Mouse (Mus musculus) MEL (cell line): ENCODE measurements around the gene Cd24a. TPM values are rescaled to one million over a fixed set of nuclear protein-coding genes. Genes with fewer than 3 reads are reported as not detected.

Experiments
- DNase-seq: peaks from one replicate; pipeline ENCODE4 v3.0.0; 2011; ENCODE audit warnings: low read depth, low spot score
- H3K27ac ChIP-seq: 2 replicates; pipeline ENCODE4 v1.5.1; 2012; ENCODE audit warnings: low read depth, mild to moderate bottlenecking, control low read depth, low read length, moderate library complexity; ENCODE audit not compliant: control insufficient read depth
- H3K27me3 ChIP-seq, 2 experiments: fragments of 150-350 bp in 1 of 2; sonication (generic) in 1 of 2; 2 replicates each; pipeline ENCODE4 v1.6.1; 2012; ENCODE audit warnings: low read length in 2 of 2, mild to moderate bottlenecking in 2 of 2, improper control_type of control experiment in 1 of 2, moderate library complexity in 1 of 2; ENCODE audit not compliant: insufficient read depth in 2 of 2, control insufficient read depth in 1 of 2
- H3K36me3 ChIP-seq, 2 experiments: 2 replicates each; pipeline ENCODE4 v1.6.1; 2012 to 2014; ENCODE audit warnings: low read length in 2 of 2, improper control_type of control experiment in 1 of 2, inconsistent platforms in 1 of 2, mild to moderate bottlenecking in 1 of 2; ENCODE audit not compliant: insufficient read depth in 2 of 2, control insufficient read depth in 1 of 2
- H3K4me1 ChIP-seq, 2 experiments: fragments of 150-350 bp in 1 of 2; sonication (generic) in 1 of 2; 2 replicates each; pipeline ENCODE4 v1.6.1; 2012; ENCODE audit warnings: low read length in 2 of 2, improper control_type of control experiment in 1 of 2, mild to moderate bottlenecking in 1 of 2; ENCODE audit not compliant: insufficient read depth in 2 of 2, control insufficient read depth in 1 of 2
- H3K4me3 ChIP-seq, 2 experiments: fragments of 150-350 bp in 1 of 2; sonication (generic) in 1 of 2; 2 replicates each; pipeline ENCODE4 v1.5.1; 2012; ENCODE audit warnings: low read depth in 2 of 2, low read length in 2 of 2, mild to moderate bottlenecking in 2 of 2, moderate library complexity in 2 of 2, control low read depth in 1 of 2, improper control_type of control experiment in 1 of 2; ENCODE audit not compliant: control insufficient read depth in 1 of 2, insufficient read depth in 1 of 2
- H3K79me2 ChIP-seq: 2 replicates; pipeline ENCODE4 v1.6.1; 2012; ENCODE audit warnings: mild to moderate bottlenecking, low read length, moderate library complexity; ENCODE audit not compliant: control insufficient read depth, poor library complexity, insufficient read depth
- H3K9ac ChIP-seq: 2 replicates; pipeline ENCODE4 v1.6.1; 2012; ENCODE audit warnings: low read depth, mild to moderate bottlenecking, control low read depth, low read length, moderate library complexity; ENCODE audit not compliant: control insufficient read depth, poor library complexity, severe bottlenecking
- H3K9me3 ChIP-seq: fragments of 150-350 bp; sonication (generic); replicated peaks from 2 replicates; pipeline ENCODE4 v1.6.1; 2012; ENCODE audit warnings: mild to moderate bottlenecking, low read length, improper control_type of control experiment, moderate library complexity; ENCODE audit not compliant: insufficient read depth
- BHLHE40 ChIP-seq: IDR thresholded peaks from 2 replicates; pipeline ENCODE4 v1.6.1; 2012; ENCODE audit warnings: low read depth, mild to moderate bottlenecking, inconsistent platforms, low read length, improper control_type of control experiment, borderline replicate concordance
- CHD1 ChIP-seq: IDR thresholded peaks from 2 replicates; pipeline ENCODE4 v1.6.1; 2012; ENCODE audit warnings: low read depth, mild to moderate bottlenecking, inconsistent platforms, low read length, improper control_type of control experiment
- CHD2 ChIP-seq: IDR thresholded peaks from 2 replicates; pipeline ENCODE4 v1.6.1; 2011; ENCODE audit warnings: low read length, improper control_type of control experiment
- CTCF ChIP-seq, 3 experiments: IDR thresholded peaks in 2 of 3; conservative IDR thresholded peaks in 1 of 3; 2 replicates each; pipeline ENCODE4 v1.5.1; 2011 to 2012; ENCODE audit warnings: low read length in 3 of 3, low read depth in 2 of 3, mild to moderate bottlenecking in 2 of 3, improper control_type of control experiment in 1 of 3, inconsistent platforms in 1 of 3, mixed read lengths in 1 of 3, moderate library complexity in 1 of 3; ENCODE audit not compliant: control insufficient read depth in 1 of 3, insufficient read depth in 1 of 3, poor library complexity in 1 of 3, severe bottlenecking in 1 of 3
- ELF1 ChIP-seq: IDR thresholded peaks from 2 replicates; pipeline ENCODE4 v1.6.1; 2014; ENCODE audit warnings: low read depth, mild to moderate bottlenecking, inconsistent platforms, low read length, improper control_type of control experiment, moderate library complexity
- ETS1 ChIP-seq: IDR thresholded peaks from 2 replicates; pipeline ENCODE4 v1.6.1; 2012; ENCODE audit warnings: low read depth, mild to moderate bottlenecking, inconsistent platforms, low read length, improper control_type of control experiment, moderate library complexity
- GABPA ChIP-seq: IDR thresholded peaks from 2 replicates; pipeline ENCODE4 v1.6.1; 2012; ENCODE audit warnings: low read depth, mild to moderate bottlenecking, inconsistent platforms, low read length, improper control_type of control experiment, moderate library complexity
- GATA1 ChIP-seq: IDR thresholded peaks from 2 replicates; pipeline ENCODE4 v1.6.1; 2011; ENCODE audit warnings: low read depth, low read length, improper control_type of control experiment
- HCFC1 ChIP-seq: IDR thresholded peaks from 2 replicates; pipeline ENCODE4 v1.6.1; 2012; ENCODE audit warnings: low read depth, mild to moderate bottlenecking, inconsistent platforms, low read length, improper control_type of control experiment, moderate library complexity
- JUND ChIP-seq: IDR thresholded peaks from 2 replicates; pipeline ENCODE4 v1.6.1; 2011; ENCODE audit warnings: low read depth, mild to moderate bottlenecking, improper control_type of control experiment, low read length
- KAT2A ChIP-seq: conservative IDR thresholded peaks from 2 replicates; pipeline ENCODE4 v1.6.1; 2012; ENCODE audit warnings: low read depth, low read length, improper control_type of control experiment, inconsistent platforms
- MAX ChIP-seq: IDR thresholded peaks from 2 replicates; pipeline ENCODE4 v1.6.1; 2011; ENCODE audit warnings: low read length, improper control_type of control experiment
- MAZ ChIP-seq: IDR thresholded peaks from 2 replicates; pipeline ENCODE4 v1.6.1; 2012; ENCODE audit warnings: low read depth, mild to moderate bottlenecking, inconsistent platforms, low read length, improper control_type of control experiment
- MXI1 ChIP-seq: IDR thresholded peaks from 2 replicates; pipeline ENCODE4 v1.6.1; 2011; ENCODE audit warnings: mild to moderate bottlenecking, low read depth, low read length, improper control_type of control experiment
- MYB ChIP-seq: IDR thresholded peaks from 2 replicates; pipeline ENCODE4 v1.6.1; 2011; ENCODE audit warnings: mild to moderate bottlenecking, low read depth, low read length, improper control_type of control experiment
- MYC ChIP-seq: IDR thresholded peaks from 2 replicates; pipeline ENCODE4 v1.6.1; 2011; ENCODE audit warnings: low read depth, mild to moderate bottlenecking, low read length, improper control_type of control experiment, moderate library complexity
- NELFE ChIP-seq: IDR thresholded peaks from 2 replicates; pipeline ENCODE4 v1.6.1; 2011; ENCODE audit warnings: low read depth, low read length, improper control_type of control experiment
- POLR2AphosphoS2 ChIP-seq: IDR thresholded peaks from 2 replicates; pipeline ENCODE4 v1.6.1; 2011; ENCODE audit warnings: low read length, improper control_type of control experiment
- POLR2AphosphoS5 ChIP-seq: IDR thresholded peaks from 2 replicates; pipeline ENCODE4 v1.6.1; 2012; ENCODE audit warnings: low read depth, borderline replicate concordance, mild to moderate bottlenecking, inconsistent platforms, low read length, moderate library complexity, mixed read lengths
- RAD21 ChIP-seq: IDR thresholded peaks from 2 replicates; pipeline ENCODE4 v1.6.1; 2011; ENCODE audit warnings: mild to moderate bottlenecking, low read depth, low read length, improper control_type of control experiment
- RCOR1 ChIP-seq: IDR thresholded peaks from 2 replicates; pipeline ENCODE4 v1.6.1; 2012; ENCODE audit warnings: low read depth, mild to moderate bottlenecking, inconsistent platforms, low read length, improper control_type of control experiment
- SIN3A ChIP-seq: IDR thresholded peaks from 2 replicates; pipeline ENCODE4 v1.6.1; 2012; ENCODE audit warnings: low read length, improper control_type of control experiment, inconsistent platforms
- SMC3 ChIP-seq: IDR thresholded peaks from 2 replicates; pipeline ENCODE4 v1.6.1; 2011; ENCODE audit warnings: low read depth, low read length, improper control_type of control experiment
- TAL1 ChIP-seq: IDR thresholded peaks from 2 replicates; pipeline ENCODE4 v1.6.1; 2012; ENCODE audit warnings: mild to moderate bottlenecking, inconsistent platforms, low read length, moderate library complexity, mixed read lengths
- TBP ChIP-seq: IDR thresholded peaks from 2 replicates; pipeline ENCODE4 v1.8.0; 2011; ENCODE audit warnings: low read depth, low read length, improper control_type of control experiment
- TCF12 ChIP-seq: IDR thresholded peaks from 2 replicates; pipeline ENCODE4 v1.6.1; 2014; ENCODE audit warnings: low read depth, mild to moderate bottlenecking, inconsistent platforms, low read length, improper control_type of control experiment, moderate library complexity
- UBTF ChIP-seq: IDR thresholded peaks from 2 replicates; pipeline ENCODE4 v1.6.1; 2012; ENCODE audit warnings: low read depth, mild to moderate bottlenecking, inconsistent platforms, low read length, improper control_type of control experiment, moderate library complexity, borderline replicate concordance; ENCODE audit not compliant: insufficient read depth
- USF1 ChIP-seq: IDR thresholded peaks from 2 replicates; pipeline ENCODE4 v1.6.1; 2014; ENCODE audit warnings: low read depth, mild to moderate bottlenecking, inconsistent platforms, low read length, improper control_type of control experiment, moderate library complexity
- ZC3H11A ChIP-seq: IDR thresholded peaks from 2 replicates; pipeline ENCODE4 v1.6.1; 2012; ENCODE audit warnings: low read depth, mild to moderate bottlenecking, inconsistent platforms, low read length, improper control_type of control experiment
- ZKSCAN1 ChIP-seq: IDR thresholded peaks from 2 replicates; pipeline ENCODE4 v1.6.1; 2012; ENCODE audit warnings: low read depth, mild to moderate bottlenecking, inconsistent platforms, low read length, improper control_type of control experiment, moderate library complexity
- ZMIZ1 ChIP-seq: IDR thresholded peaks from 2 replicates; pipeline ENCODE4 v1.6.1; 2012; ENCODE audit warnings: low read depth, mild to moderate bottlenecking, inconsistent platforms, low read length, improper control_type of control experiment, moderate library complexity
- ZNF384 ChIP-seq: IDR thresholded peaks from 2 replicates; pipeline ENCODE4 v1.6.1; 2012; ENCODE audit warnings: low read depth, mild to moderate bottlenecking, inconsistent platforms, low read length, improper control_type of control experiment
- polyA plus RNA-seq, 2 experiments: library from polyadenylated mRNA; stranded (reverse) in 1 of 2; unstranded in 1 of 2; fragments of >175 nt in 1 of 2; fragments of >200 nt in 1 of 2; gene quantifications; 2 replicates each; pipeline versions ENCODE4 v1.2.1 to v1.2.4; 2012; ENCODE audit warnings: low replicate concordance in 2 of 2, low read depth in 1 of 2; ENCODE audit not compliant: insufficient read length in 2 of 2, insufficient read depth in 1 of 2, missing spikeins in 1 of 2
- total RNA-seq: library from RNA; depleted of rRNA; stranded (reverse); fragments of 300-350 nt; gene quantifications from 2 replicates; pipeline ENCODE4 v1.2.3, GENCODE M21; 2012

Cd24a gene
- total and polyA plus RNA-seq, 3 experiments, result 96.6 to 181 TPM; not detected in 1

DNA sequence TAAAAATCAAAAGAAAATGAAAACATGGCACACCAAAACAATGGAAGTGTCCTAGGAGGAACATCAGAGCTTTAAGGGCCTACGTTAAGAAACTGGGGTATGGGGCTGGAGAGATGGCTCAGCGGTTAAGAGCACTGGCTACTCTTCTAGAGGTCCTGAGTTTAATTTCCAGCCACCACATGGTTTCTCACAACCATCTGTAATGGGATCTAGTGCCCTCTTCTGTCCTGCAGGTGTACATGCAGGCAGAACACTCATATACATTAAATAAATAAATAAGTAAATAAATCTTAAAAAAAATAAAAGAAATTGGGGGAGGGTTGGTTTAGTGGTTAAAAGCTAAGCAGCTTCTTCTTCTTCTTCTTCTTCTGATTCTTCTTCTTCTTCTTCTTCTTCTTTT, 16.8 kb upstream of the Cd24a start:
- Histone ChIP-seq H3K9ac (no peak overlapping the region), H3K27me3 (no peaks in the 10 kb centered on the region), H3K79me2 (no peaks in the 10 kb centered on the region), H3K4me3 (no peak overlapping the region), H3K4me1 (peaks cover 3 to 7% of the 10 kb centered on the region in 2 experiments; a peak in 3 of 4 replicates), H3K9me3 (no peaks in the 10 kb centered on the region), H3K36me3 (peaks cover 0 to 3% of the 10 kb centered on the region in 2 experiments; a peak in 1 of 4 replicates), H3K27ac (no peak overlapping the region)
- DNase-seq, result peak; percentile 32
- TF ChIP-seq POLR2AphosphoS5, result no peak
- no peak for TF ChIP-seq NELFE
- no peak for TF ChIP-seq MAZ
- no peak for TF ChIP-seq GATA1
- no peak for TF ChIP-seq HCFC1
- no peak for TF ChIP-seq SIN3A
- TF ChIP-seq RAD21, result peak; percentile 31
- 0 out of 2 replicates have a peak, but pooled peaks have one; percentile 14 for TF ChIP-seq ZC3H11A
- no peak for TF ChIP-seq MYB
- no peak for TF ChIP-seq RCOR1
- peak; percentile 36 for TF ChIP-seq SMC3
- peak; percentile 27; the same call in 1 of the 2 replicates for TF ChIP-seq MYC
- TF ChIP-seq UBTF, result no peak
- TF ChIP-seq CHD1, result no peak
- TF ChIP-seq ZMIZ1, result no peak
- TF ChIP-seq MXI1, result no peak
- no peak for TF ChIP-seq JUND
- TF ChIP-seq ZKSCAN1, result no peak
- no peak for TF ChIP-seq ZNF384
- no peak for TF ChIP-seq CHD2
- TF ChIP-seq ELF1, result no peak
- TF ChIP-seq POLR2AphosphoS2, result no peak
- no peak for TF ChIP-seq TAL1
- no peak for TF ChIP-seq BHLHE40
- TF ChIP-seq ETS1, result no peak
- no peak for TF ChIP-seq USF1
- no peak for TF ChIP-seq TCF12
- no peak for TF ChIP-seq TBP
- no peak for TF ChIP-seq KAT2A
- TF ChIP-seq CTCF (IDR thresholded peaks at IDR 0.05 in 2 of 3, conservative IDR thresholded peaks at IDR 0.05 in 1 of 3; ENCODE audit: control insufficient read depth in 1 of 3, insufficient read depth in 1 of 3, low read depth in 2 of 3, low read length in 3 of 3, poor library complexity in 1 of 3, severe bottlenecking in 1 of 3), result peak in 2 of 3 experiments; percentile 24 to 36; a peak in 3 of 6 replicates
- no peak for TF ChIP-seq GABPA
- no peak for TF ChIP-seq MAX
